ENCODE assay signal across 26 mouse cellular contexts in genomic region chr15:44897572-44897971, GRCm38 (mm10).
"Had no signal": no experiment of that assay in that cellular context is flagged by ENCODE, and none has a peak within 500 bp of the region (broad histone marks: within the 10 kb centered on the region; RNA-seq: fewer than 3 reads in every experiment).

No protein-coding gene starts in this region.

- H3K4me2 ChIP-seq: heart, embryonic 11.5 days; heart, embryonic 13.5 days; heart, embryonic 15.5 days; hindbrain, embryonic 13.5 days; hindbrain, embryonic 15.5 days; kidney, embryonic 15.5 days; limb, embryonic 13.5 days; limb, embryonic 15.5 days; liver, embryonic 12.5 days had no signal

- H3K36me3 ChIP-seq: heart, embryonic 13.5 days; heart, embryonic 15.5 days; hindbrain, embryonic 13.5 days; hindbrain, embryonic 15.5 days; kidney, embryonic 15.5 days; limb, embryonic 13.5 days; limb, embryonic 15.5 days; liver, embryonic 12.5 days had no signal

- H3K9ac ChIP-seq: heart, embryonic 13.5 days; heart, embryonic 15.5 days; hindbrain, embryonic 13.5 days; hindbrain, embryonic 15.5 days; kidney, embryonic 15.5 days; limb, embryonic 13.5 days; limb, embryonic 15.5 days; liver, embryonic 12.5 days; liver, embryonic 14.5 days had no signal

- H3K4me1 ChIP-seq: heart, embryonic 13.5 days; heart, embryonic 15.5 days; hindbrain, embryonic 13.5 days; hindbrain, embryonic 15.5 days; kidney, embryonic 15.5 days; limb, embryonic 13.5 days; limb, embryonic 15.5 days; liver, embryonic 12.5 days had no signal

- H3K4me3 ChIP-seq: heart, adult 2 months; heart, embryonic 13.5 days; heart, embryonic 15.5 days; hindbrain, embryonic 13.5 days; hindbrain, embryonic 15.5 days; kidney, embryonic 15.5 days; limb, embryonic 13.5 days; limb, embryonic 15.5 days; liver, embryonic 12.5 days had no signal

- DNase-seq: gastrocnemius, postnatal 14 days; gastrocnemius, postnatal 36 days; heart, adult 11 months; heart, adult 2 months; heart, postnatal 14 days; heart, postnatal 36 days; kidney, adult 11 months; kidney, adult 2 months; kidney, adult 9 months; kidney, postnatal 14 days; kidney, postnatal 36 days; layer of hippocampus, adult 9-11 months; layer of hippocampus, postnatal 36 days had no signal

- ATAC-seq: hindbrain, postnatal 0 days; intestine, embryonic 16.5 days; liver, embryonic 12.5 days had no signal

- H3K27ac ChIP-seq: heart, adult 2 months; heart, embryonic 13.5 days; heart, embryonic 15.5 days; hindbrain, embryonic 13.5 days; hindbrain, embryonic 15.5 days; hindbrain, postnatal 0 days; kidney, embryonic 15.5 days; kidney, postnatal 0 days; limb, embryonic 13.5 days; limb, embryonic 15.5 days; liver, embryonic 12.5 days; liver, embryonic 14.5 days had no signal

- H3K9me3 ChIP-seq: heart, embryonic 13.5 days; heart, embryonic 15.5 days; hindbrain, embryonic 13.5 days; hindbrain, embryonic 15.5 days; kidney, embryonic 15.5 days; limb, embryonic 13.5 days; limb, embryonic 15.5 days; liver, embryonic 12.5 days had no signal

- H3K27me3 ChIP-seq: heart, embryonic 13.5 days; heart, embryonic 15.5 days; hindbrain, embryonic 13.5 days; hindbrain, embryonic 15.5 days; kidney, embryonic 15.5 days; limb, embryonic 13.5 days; limb, embryonic 15.5 days; liver, embryonic 12.5 days had no signal
